Mouse (Mus musculus) hindbrain, embryonic 16.5 days (tissue): ENCODE measurements around the gene Synj2. TPM values are rescaled to one million over a fixed set of nuclear protein-coding genes. Genes with fewer than 3 reads are reported as not detected.
A peak's percentile ranks its signal among the peaks of the same experiment; 100 is the strongest.

Experiments
- ATAC-seq: fragments of 200-750 bp; cut with Nextera tagmentation; 2 replicates; pipeline ENCODE4 v1.8.0; 2017; ENCODE audit warnings: moderate TSS enrichment, moderate library complexity
- H3K27ac ChIP-seq: fragments of 300-500 bp; sonication (generic); 2 replicates; pipeline ENCODE4 v1.5.1; 2014; ENCODE audit warnings: low read depth, mild to moderate bottlenecking, control low read depth, low read length, moderate library complexity
- H3K27me3 ChIP-seq: fragments of 300-500 bp; sonication (generic); replicated peaks from 2 replicates; pipeline ENCODE4 v1.6.1; 2014; ENCODE audit warnings: low read length; ENCODE audit not compliant: control insufficient read depth, insufficient read depth
- H3K36me3 ChIP-seq: fragments of 300-500 bp; sonication (generic); 2 replicates; pipeline ENCODE4 v1.6.1; 2014; ENCODE audit warnings: mild to moderate bottlenecking, low read length, moderate library complexity, mixed read lengths; ENCODE audit not compliant: control insufficient read depth, insufficient read depth
- H3K4me1 ChIP-seq: fragments of 300-500 bp; sonication (generic); 2 replicates; pipeline ENCODE4 v1.6.1; 2014; ENCODE audit warnings: low read depth, low read length; ENCODE audit not compliant: control insufficient read depth, insufficient read depth
- H3K4me2 ChIP-seq: fragments of 300-500 bp; sonication (generic); 2 replicates; pipeline ENCODE4 v1.6.1; 2014; ENCODE audit warnings: mild to moderate bottlenecking, low read length, control low read depth, moderate library complexity
- H3K4me3 ChIP-seq: fragments of 300-500 bp; sonication (generic); 2 replicates; pipeline ENCODE4 v1.5.1; 2014; ENCODE audit warnings: mild to moderate bottlenecking, low read length, control low read depth, moderate library complexity
- H3K9ac ChIP-seq: fragments of 300-500 bp; sonication (generic); 2 replicates; pipeline ENCODE4 v1.6.1; 2014; ENCODE audit warnings: low read depth, mild to moderate bottlenecking, control low read depth, low read length, moderate library complexity
- H3K9me3 ChIP-seq: fragments of 300-500 bp; sonication (generic); 2 replicates; pipeline ENCODE4 v1.6.1; 2014; ENCODE audit warnings: mild to moderate bottlenecking, low read length, moderate library complexity; ENCODE audit not compliant: control insufficient read depth
- WGBS: fragments of 180-500 bp; shearing (Covaris S2); extraction: QIAGEN DNeasy Blood & Tissue Kit; methylation state at CpG from one replicate; pipeline ENCODE4 v1.1.7; 2014; 5-methylcytosine and 5-hydroxymethylcytosine counted together
- polyA plus RNA-seq: library from polyadenylated mRNA; unstranded; fragments of >200 nt; fragmentation: Nextera tagmentation; extraction: Ambion mirVana; gene quantifications from 2 replicates; pipeline ENCODE4 v1.2.1, GENCODE M21; 2015

Gene Synj2
- 1.9 and 2.1 TPM in 2 replicates for polyA plus RNA-seq

DNA sequence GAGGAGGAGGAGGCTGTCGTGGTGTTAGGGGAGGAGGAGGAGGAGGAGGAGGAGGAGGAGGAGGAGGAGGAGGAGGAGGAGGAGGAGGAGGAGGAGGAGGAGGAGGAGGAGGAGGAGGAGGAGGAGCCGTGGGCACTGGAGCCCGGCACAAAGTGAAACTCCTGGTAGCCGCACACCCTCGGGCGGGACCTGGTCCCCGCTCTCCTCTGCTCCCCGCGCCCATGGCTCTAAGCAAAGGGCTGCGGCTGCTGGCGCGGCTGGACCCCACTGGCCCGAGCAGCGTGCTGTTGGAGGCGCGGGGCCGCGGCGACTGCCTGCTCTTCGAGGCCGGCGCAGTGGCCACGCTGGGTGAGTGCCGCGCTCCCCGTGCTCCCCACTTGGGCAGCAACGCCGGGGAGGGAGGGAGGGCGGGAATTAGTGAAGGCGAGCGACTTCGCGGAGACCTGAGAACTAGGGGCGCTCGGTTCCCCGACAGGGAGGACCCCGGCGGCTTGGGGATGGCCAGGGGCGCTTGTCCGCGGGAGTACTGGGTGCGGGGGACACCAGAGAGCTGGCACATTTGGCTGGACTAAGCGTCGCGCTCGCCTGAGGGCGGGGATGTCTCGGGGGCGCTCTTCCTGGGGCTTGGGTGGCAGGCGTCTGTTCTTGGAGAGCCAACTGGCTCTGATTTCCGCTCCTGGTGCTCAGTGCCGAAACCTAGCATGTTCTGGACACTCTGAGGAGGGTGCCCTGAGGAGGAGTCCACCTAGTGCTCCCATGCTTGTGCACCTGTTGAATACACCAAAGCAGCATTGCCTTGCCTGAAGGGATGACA is at the start of gene Synj2:
Gene Synj2, plus strand, starts transcription at position 51 of the 814 bp plus-strand sequence.
- ATAC-seq, result peak; percentile 79
- H3K4me3 ChIP-seq, result peak within 1 kb of the TSS; percentile 63
- peaks cover 11% of the 10 kb centered on the region for H3K27me3 ChIP-seq
- H3K9ac ChIP-seq, result peak within 1 kb of the TSS; percentile 72
- H3K27ac ChIP-seq, result no peak within 1 kb of the TSS
- H3K9me3 ChIP-seq, result no peaks in the 10 kb centered on the region
- peaks cover 7% of the 10 kb centered on the region for H3K4me1 ChIP-seq
- peak within 1 kb of the TSS; percentile 93 for H3K4me2 ChIP-seq
- no peaks in the 10 kb centered on the region for H3K36me3 ChIP-seq
- WGBS, result 2% methylated on average over 37 of the region's 52 CpGs

DNA sequence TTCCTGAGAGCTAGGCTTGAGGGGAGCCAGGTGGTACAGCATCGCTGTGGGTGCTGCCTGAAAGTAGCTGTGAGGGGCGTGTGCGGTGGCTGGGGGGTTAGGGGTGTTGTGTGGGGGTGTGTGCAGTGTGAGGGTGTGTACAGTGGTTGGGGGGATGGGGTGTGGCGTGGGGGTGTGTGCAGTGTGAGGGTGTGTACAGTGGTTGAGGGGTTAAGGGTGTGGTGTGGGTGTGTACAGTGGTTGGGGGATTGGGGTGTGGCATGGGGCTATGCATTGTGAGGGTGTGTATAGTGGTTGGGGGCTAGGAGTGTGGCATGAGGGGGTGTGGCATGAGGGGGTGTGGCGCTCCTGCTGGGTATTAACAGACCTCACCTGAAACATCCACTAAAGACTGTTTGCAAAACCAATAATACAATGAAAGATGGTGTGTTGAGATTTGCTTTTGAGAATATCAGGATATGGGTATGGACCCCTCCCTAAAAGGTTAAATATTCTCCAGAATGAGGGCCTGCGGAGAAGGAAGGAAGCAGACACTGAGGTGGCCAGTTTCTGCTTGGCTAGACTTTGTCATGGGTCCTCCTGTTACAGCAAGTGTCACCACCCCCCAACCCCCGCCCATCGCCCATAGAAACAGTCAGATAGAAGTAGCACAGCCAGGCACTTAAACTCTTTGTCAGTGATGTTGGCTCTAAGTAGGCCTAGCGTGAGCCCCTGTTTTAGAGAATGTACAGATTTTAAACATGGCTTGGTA is 49.0 kb upstream of the Synj2 start:
- H3K27ac ChIP-seq, result no peak overlapping the region

DNA sequence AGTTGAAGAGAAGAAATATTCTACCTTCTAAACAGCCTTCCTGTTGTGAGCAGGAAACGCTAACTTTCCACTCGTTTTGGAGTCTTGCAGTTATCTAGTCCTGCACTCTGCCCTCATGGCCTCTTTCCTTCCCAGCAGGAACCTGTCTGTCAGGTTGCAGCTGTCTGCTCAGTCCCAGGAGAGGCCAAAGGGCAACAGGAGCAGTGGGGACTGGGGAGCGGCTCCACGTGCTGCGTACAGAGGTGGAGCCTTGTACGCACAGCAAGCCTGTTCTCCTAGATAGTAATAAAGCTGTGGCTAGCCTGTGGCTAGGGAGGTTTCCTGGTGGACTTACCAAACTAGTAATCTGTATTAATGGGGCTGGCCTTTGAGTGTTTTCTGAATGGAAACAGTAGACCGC is 48.0 kb upstream of the Synj2 start:
- Histone ChIP-seq H3K27ac (no peak overlapping the region), H3K4me1 (no peaks in the 10 kb centered on the region), H3K36me3 (no peaks in the 10 kb centered on the region), H3K4me3 (no peak overlapping the region), H3K27me3 (no peaks in the 10 kb centered on the region), H3K4me2 (no peak overlapping the region), H3K9ac (no peak overlapping the region), H3K9me3 (no peaks in the 10 kb centered on the region)
- WGBS, result 23% methylated on average over 7 of the region's 7 CpGs
- ATAC-seq, result no peak

More for the DNA sequence above, 49.0 kb upstream of the Synj2 start:
- Histone ChIP-seq H3K4me3 (no peak overlapping the region), H3K27me3 (no peaks in the 10 kb centered on the region), H3K9me3 (no peaks in the 10 kb centered on the region), H3K36me3 (no peaks in the 10 kb centered on the region), H3K9ac (no peak overlapping the region; the same call in 1 of the 2 replicates), H3K4me1 (peaks cover 2% of the 10 kb centered on the region), H3K4me2 (no peak overlapping the region)
- WGBS, result 85% methylated on average over 9 of the region's 9 CpGs
- no peak for ATAC-seq

DNA sequence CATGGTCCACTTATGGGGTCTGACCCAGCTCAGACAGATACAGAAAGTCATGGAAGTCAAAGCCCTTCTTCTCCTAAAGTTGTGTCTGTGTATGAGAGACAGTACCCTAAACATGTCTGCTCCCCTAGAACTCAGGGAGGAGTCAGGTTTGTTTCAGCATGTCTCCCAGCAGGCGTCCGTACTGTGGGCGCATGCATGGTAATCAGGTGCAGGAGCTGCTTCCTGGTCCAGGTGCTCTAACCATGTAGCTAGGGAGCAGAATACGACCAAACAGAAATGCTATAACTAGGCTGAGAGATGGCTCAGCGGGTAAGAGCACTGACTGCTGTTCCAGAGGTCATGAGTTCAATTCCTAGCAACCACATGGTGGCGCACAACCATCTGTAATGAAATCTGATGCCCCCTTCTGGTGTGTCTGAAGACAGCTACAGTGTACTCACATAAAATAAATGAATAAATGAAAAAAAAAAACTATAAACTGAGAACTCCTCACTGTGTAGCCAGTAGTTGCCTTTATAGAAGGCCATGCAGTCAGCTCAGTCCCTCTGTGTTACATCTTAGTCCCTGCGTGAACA is 47.4 kb upstream of the Synj2 start:
- Histone ChIP-seq H3K36me3 (no peaks in the 10 kb centered on the region), H3K4me1 (no peaks in the 10 kb centered on the region), H3K4me2 (no peak overlapping the region), H3K9me3 (no peaks in the 10 kb centered on the region), H3K27ac (no peak overlapping the region), H3K4me3 (no peak overlapping the region), H3K27me3 (no peaks in the 10 kb centered on the region), H3K9ac (no peak overlapping the region)
- no peak for ATAC-seq
- 75% methylated on average over 7 of the region's 7 CpGs for WGBS

DNA sequence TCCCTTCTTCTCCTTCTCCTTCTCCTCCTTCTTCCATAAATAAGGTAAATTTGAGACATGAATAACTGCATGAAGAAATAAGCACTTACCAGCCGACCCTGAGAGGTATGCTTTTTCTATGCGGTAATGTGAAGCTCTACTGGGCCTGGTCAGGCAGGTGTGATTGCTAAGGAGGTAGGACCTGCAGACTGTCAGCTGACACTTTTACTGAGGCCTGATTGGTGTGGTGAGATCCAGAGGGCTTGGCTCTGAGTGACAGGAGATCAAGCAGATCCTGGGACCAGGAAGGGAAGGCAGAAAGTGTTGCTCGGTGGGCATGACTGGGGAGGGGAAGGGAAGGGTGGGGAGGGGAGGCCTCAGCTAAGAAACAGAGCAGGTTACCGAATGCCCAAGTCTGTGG is 45.0 kb upstream of the Synj2 start:
- Histone ChIP-seq H3K4me2 (no peak overlapping the region), H3K4me3 (no peak overlapping the region), H3K9ac (no peak overlapping the region), H3K27ac (no peak overlapping the region), H3K36me3 (no peaks in the 10 kb centered on the region), H3K4me1 (no peaks in the 10 kb centered on the region), H3K9me3 (no peaks in the 10 kb centered on the region), H3K27me3 (no peaks in the 10 kb centered on the region)
- no peak for ATAC-seq
- 71% methylated on average over 4 of the region's 4 CpGs for WGBS

DNA sequence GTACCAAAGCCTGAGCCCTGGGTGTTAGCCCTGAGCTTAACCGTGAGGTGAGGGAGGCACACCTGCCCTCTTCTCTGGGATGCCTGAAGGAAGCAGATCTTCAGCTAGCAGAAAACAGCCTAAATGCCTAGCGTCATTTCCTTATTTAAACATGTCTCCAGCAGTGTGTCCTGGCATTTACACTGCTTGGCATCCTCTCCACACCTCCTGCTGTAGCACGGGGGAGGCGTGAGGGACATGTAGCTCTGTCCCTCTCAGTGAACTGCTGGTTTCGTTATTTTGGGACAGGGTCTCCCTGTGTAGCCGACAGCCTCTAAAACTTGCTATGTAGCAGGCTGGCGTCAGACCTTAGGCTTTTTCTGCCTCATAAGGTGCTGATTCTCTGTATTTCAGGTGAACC is 44.5 kb upstream of the Synj2 start:
- 89% methylated on average over 7 of the region's 7 CpGs for WGBS
- Histone ChIP-seq H3K4me3 (no peak overlapping the region), H3K9ac (no peak overlapping the region), H3K27me3 (no peaks in the 10 kb centered on the region), H3K4me2 (no peak overlapping the region), H3K36me3 (no peaks in the 10 kb centered on the region), H3K9me3 (no peaks in the 10 kb centered on the region), H3K4me1 (no peaks in the 10 kb centered on the region), H3K27ac (no peak overlapping the region)
- ATAC-seq, result no peak

DNA sequence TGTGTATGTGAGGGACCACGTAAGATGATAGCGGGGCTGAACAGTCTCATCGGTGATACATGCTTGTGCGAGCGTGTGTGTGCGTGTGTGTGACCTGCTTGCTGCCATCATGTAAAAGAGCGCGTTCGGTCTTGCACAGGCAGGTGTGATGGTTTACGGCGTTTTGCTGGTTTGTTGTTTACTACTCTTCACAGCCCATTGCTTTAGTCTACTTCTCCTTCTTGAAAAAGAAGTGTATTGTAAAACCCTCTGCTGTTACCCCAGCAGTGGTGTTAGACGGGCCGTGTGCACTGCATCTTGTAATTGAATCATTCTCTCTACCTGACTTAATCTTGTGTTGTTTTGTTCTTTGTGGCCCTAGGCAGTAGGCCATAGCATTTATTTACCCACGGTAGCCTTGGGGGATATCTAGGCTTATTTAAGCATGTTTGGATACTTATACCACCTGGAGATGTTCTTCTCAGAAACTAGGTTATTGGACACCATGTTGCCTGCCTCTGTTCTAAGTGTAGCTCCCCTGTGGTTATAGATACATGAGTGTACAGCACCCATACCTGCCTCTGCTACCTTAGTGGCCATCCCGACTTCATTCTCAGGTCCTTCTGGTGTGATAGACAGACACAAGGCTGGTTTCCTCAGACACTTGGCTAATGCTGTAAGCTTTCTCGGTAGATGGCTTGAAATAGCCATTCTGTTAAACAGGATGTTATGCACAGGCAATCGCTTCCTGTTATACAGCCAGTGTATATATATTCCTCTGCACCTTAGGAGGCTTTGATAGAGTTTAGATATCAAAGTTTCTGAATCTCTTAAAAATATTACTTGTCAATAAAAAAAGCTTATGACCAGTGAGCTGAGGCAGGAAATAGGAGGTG is 43.5 kb upstream of the Synj2 start:
- Histone ChIP-seq H3K4me2 (no peak overlapping the region), H3K9ac (no peak overlapping the region), H3K36me3 (no peaks in the 10 kb centered on the region), H3K9me3 (no peaks in the 10 kb centered on the region), H3K27me3 (no peaks in the 10 kb centered on the region), H3K4me3 (no peak overlapping the region), H3K27ac (no peak overlapping the region), H3K4me1 (no peaks in the 10 kb centered on the region)
- no peak for ATAC-seq
- 94% methylated on average over 17 of the region's 17 CpGs for WGBS

DNA sequence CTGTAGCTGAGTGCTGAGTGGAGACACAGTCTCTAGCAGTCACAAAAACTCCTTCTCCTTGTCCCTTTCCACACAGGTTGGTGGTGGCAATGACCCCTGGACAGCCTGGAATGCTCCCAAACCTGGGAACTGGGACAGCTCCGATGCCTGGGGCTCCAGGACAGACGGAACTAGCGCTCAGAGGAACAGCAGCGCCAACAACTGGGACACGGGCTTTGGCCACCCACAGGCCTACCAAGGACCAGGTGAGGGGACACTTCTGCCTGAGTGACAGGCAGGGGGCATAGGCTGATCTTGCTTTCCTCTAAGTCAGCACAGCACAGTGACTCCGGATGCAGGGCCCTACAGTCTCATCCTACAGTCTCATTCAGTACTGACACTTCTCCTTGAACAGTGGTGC is 41.8 kb upstream of the Synj2 start:
- Histone ChIP-seq H3K4me1 (no peaks in the 10 kb centered on the region), H3K36me3 (no peaks in the 10 kb centered on the region), H3K27me3 (no peaks in the 10 kb centered on the region), H3K27ac (no peak overlapping the region), H3K9me3 (no peaks in the 10 kb centered on the region), H3K4me2 (no peak overlapping the region), H3K4me3 (no peak overlapping the region), H3K9ac (no peak overlapping the region)
- no peak for ATAC-seq
- WGBS, result 93% methylated on average over 6 of the region's 6 CpGs
